Mouse (Mus musculus) cerebellum, adult 2 months (tissue): ENCODE measurements around the gene Stat5b.

Experiments
- CTCF ChIP-seq: fragments of 200-500 bp; IDR thresholded peaks from 2 replicates; pipeline ENCODE4 v1.5.1; 2011; ENCODE audit warnings: low read depth, mild to moderate bottlenecking, control low read depth, low read length, moderate library complexity, borderline replicate concordance; ENCODE audit not compliant: insufficient read depth
- POLR2A ChIP-seq: fragments of 200-500 bp; IDR thresholded peaks from 2 replicates; pipeline ENCODE4 v1.6.1; 2011; ENCODE audit warnings: low read length, control low read depth, borderline replicate concordance; ENCODE audit not compliant: insufficient read depth

DNA sequence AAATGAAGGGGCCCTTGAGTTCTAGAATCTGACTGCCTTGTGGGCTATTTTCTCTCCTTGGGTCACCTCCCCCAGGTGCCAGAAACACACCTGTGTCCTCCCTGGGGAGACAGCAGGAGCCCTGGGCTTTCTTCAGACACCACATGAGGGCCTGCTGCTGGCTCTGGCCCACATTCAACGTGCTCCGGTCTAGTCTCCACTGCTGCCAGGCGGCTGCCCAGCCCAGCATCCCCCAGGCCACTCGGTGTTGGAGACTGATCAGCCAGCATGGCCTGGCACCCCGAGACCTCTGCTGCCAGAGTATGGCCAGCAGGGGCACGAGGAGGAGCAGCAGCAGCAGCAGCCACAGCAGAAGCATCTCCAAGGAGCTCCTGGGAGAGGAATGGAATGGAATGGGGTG, 80.5 kb downstream of the Stat5b start:
- TF ChIP-seq CTCF (no peak), POLR2A (no peak)
